Mouse (Mus musculus) neutrophil, adult 5-6 weeks (primary cell): ENCODE measurements around the gene Mecr. TPM values are rescaled to one million over a fixed set of nuclear protein-coding genes. Genes with fewer than 3 reads are reported as not detected.

Experiments
- ATAC-seq: fragments of 151-379, 151-347 bp; 2 replicates; pipeline ENCODE4 v1.8.0; 2017; ENCODE audit warnings: mild to moderate bottlenecking, moderate TSS enrichment; ENCODE audit not compliant: insufficient number of reproducible peaks, poor library complexity, low FRiP score, severe bottlenecking; ENCODE audit errors: extremely low read depth
- total RNA-seq: library from RNA; stranded (forward); fragments of 200-1000 nt; gene quantifications from 2 replicates; pipeline ENCODE4 v1.2.3, GENCODE M21; 2017

Gene Mecr
- total RNA-seq, 1 experiment from 2014 or later = 10.5 TPM

DNA sequence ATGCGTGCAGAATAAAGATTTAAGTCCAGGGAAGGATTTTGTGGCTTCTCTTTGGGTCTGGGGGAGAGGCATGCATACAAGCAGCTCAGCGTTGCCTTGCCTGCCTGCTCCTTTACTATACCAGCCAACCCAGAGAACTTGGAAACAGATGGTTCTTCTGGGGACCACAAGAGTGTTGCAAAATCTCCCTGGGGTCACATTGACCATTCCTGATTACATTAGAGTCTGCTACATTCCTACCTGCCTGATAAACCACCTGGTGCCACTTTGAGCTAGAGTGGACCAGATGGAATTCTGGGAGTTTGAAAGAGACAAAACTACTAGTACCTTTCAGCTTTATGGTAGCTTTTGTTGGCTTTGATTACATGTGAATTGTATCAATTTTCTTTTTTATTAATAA, 33.6 kb downstream of the Mecr start:
- no peak for ATAC-seq

DNA sequence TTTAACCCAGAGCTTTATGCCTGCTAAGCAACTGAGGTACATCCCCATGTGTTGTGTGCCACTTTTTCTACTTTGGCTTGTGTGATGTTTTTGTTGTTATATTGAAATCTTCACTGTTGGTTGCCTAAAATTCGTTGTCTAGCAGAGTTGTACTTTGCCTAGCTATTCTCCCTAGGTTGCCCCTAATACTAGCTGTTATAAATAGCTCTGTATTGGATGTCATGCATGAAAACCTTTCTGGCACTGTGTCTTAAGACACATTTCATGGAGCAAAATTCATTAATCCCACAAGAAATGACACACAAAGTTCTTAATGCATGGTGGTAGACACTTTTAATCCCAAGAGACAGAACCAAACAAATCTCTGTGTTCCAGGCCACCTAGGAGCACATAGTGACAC, 36.4 kb downstream of the Mecr start:
- no peak for ATAC-seq

DNA sequence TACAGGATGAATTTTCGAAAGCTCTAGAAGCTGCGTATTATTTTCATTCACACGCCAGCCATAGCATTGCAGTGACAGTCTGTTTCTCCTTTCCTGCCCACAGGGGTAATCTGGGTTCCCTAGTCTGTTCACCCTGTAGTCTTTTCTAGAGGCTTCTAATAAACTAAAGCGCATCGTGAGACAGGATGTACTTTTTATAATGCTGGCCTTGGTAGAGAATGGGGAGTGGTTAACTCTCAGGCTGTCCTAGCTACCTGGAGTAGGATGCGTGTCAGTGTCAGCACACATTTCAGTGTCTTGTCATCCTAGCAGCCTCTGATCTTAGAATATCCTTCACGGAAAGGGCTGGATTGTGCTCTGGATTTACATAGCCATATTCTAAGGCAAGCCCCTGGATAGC, 38.0 kb downstream of the Mecr start:
- ATAC-seq = no peak

DNA sequence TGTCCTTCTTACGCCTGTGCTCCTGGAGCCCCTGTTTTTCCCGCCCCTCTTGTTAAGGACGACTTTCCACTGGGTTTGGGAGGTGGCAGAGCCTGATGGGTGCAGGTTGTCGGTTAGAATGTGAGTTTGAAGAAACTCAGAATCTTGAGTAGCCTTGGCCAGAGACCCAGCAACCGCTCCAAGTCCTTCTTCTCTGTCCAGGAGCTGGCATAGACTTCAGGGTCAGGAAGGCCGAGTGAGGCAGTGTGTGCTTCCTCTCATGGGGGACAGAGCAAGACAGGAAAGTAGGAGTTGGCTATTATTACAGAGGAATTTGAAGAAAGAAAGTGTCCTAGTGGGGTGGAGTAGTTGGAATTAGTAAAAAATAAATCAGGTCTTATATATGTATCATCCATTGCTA, 40.3 kb downstream of the Mecr start:
- ATAC-seq = no peak

GRCm38 (mm10) chr4:131885376-131885775, 42.1 kb downstream of the Mecr start:
- no peak for ATAC-seq

- no peak for ATAC-seq
Measured at GRCm38 (mm10) chr4:131888564-131888963, 45.3 kb downstream of the Mecr start.

DNA sequence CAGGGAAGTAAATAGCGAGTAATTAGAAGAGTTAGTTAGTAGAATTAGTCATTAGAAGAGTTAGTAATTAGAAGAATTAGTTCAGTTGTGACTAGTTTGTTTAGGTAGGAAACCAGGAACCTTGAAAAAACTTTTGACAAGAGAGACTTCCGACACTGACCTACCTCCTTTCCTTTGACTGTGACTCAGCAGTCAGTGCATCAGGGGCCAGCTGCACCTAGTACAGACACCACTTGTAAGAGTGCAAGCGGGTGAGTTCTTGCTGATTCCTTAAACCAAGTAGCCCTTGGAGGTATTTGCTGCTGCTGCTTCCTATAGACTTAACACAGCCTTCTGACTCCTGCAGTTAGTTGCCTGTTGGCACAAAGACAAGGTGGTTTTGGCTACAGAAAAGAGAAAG, 47.4 kb downstream of the Mecr start:
- ATAC-seq = no peak

- no peak for ATAC-seq
Measured at GRCm38 (mm10) chr4:131897109-131897508, 53.8 kb downstream of the Mecr start.

DNA sequence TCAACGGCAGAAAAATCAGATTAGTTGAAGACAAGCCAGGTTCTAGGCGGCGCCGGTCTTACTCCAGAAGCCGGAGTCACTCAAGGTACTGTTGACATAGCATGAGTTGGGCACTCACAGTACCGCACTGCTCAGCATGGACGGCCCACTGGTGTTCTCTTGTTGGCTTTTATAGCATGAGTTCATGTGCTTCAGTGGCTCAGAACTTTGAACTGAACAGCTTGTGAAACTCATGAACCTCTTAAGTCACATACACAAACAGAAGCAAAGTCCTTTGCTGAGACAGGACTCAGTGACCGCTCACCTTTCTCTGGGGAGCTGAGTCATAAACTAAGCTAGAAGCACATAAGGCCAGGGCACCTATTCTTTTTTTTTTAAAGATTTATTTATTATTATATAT, 54.5 kb downstream of the Mecr start:
- no peak for ATAC-seq

- ATAC-seq = no peak
Measured at GRCm38 (mm10) chr4:131898503-131899179, 55.4 kb downstream of the Mecr start.

DNA sequence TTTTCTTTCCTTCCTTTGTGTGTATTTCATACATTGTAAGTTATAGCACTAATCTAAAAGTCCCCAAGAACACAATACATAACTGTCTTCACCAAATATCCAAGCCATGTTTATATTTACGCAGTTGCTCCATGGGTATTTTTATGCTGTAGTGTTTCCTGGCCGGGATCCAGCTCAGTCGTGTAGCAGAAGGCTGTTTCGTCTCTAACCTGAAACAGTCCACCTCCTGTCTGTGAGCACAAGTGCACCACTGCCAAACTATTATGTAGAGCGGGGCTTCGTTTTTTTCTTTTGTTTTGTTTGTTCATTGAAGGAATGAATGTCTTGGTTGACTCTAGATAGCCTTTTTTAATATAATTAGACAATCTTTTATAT, 55.9 kb downstream of the Mecr start:
- ATAC-seq = no peak

GRCm38 (mm10) chr4:131901090-131901489, 57.8 kb downstream of the Mecr start:
- ATAC-seq = no peak

DNA sequence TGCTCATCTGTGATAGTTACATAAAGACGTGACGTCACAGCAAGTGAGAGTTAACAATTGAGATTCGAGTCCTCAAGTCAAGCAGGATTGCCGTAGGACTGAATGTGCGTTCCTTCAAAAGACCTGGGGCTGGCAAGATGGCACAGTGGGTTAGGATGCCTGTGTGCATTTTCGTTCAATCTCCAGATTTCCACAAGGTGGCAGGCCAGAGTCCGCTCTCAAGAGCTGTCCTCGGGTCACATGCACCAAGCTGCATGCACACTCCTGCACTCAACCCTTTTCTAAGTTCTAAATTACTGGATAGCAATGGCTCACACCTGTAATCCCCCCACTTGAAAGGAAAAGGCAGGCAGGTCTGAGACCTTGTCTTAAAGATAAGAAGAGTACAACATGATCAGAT, 61.2 kb downstream of the Mecr start:
- no peak for ATAC-seq

DNA sequence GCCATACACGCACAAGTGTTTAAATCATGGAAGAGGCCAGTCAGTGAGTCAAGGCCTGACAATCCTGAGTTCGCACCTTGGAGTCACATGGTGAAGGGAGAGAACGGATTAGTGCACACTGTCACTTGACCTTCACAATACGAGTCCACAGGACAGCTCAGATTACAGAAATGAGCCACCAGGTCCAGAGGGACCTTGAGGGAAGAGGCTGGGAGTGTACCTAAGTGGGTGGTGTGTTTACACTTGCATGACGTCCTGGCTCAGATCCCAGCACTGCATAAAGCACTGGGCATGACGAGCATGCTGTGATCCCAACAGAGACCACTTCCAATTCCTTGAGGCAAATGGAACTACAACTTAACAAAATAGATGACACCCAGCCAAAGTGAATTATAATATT, 63.2 kb downstream of the Mecr start:
- ATAC-seq = no peak

- ATAC-seq = no peak
Measured at GRCm38 (mm10) chr4:131907912-131908311, 64.6 kb downstream of the Mecr start.

DNA sequence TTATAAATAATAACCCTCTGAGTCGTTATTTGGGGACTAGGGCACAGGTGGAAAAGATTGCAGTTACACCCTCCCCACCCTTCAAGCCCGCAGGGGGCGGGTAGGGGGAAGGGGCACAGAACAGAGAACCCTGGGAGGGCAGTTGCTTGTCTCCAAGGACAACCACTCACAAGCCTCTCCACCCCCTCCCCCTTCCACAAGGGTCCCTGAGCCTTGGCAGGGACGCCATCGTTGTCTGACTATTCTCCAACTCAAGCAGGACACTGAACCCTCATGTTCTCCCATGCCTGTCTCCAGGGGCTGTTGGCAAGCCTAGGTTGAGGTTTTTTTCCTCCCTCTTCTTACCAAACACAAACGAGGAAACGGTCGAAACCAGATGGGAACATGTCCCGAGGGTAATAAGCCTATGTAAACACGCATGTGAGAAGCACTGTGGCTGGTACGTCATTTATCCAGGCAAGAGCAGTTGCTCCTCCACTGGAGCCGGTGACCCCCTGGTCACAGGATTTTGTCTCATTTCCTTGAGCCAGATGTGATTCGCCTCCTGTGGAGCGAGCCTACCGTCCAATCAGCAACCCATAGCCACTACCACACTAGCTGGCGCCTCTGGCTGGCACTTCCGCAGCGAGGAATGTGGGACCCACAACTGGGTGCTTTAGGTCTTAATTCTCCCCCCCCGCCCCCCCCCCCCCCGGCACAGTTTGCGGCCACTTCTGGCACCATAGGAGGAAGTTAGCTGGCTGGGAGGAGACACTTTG, 67.1 kb downstream of the Mecr start:
- ATAC-seq = peak; percentile 60

- ATAC-seq = no peak
Measured at GRCm38 (mm10) chr4:131911521-131911920, 68.3 kb downstream of the Mecr start.

DNA sequence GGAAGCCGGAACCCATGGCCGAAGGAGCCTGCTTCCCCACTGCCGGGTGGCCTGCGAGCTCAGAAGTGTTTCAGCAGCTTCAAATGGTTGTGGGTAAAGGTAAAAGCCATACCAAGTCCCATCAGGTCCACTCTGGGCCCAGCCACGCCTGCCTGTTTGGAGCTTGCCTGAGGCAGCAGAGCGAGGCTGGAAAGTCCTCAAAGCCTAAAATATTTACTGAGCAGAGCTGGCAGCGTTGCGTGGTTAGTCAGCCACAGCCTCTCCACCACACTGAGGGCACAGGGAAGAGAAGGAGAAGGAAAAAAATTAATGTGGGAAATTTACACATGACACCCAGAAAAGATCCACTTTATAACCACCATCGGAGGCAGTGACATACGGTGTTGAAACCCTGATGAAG, 70.3 kb downstream of the Mecr start:
- ATAC-seq = no peak

DNA sequence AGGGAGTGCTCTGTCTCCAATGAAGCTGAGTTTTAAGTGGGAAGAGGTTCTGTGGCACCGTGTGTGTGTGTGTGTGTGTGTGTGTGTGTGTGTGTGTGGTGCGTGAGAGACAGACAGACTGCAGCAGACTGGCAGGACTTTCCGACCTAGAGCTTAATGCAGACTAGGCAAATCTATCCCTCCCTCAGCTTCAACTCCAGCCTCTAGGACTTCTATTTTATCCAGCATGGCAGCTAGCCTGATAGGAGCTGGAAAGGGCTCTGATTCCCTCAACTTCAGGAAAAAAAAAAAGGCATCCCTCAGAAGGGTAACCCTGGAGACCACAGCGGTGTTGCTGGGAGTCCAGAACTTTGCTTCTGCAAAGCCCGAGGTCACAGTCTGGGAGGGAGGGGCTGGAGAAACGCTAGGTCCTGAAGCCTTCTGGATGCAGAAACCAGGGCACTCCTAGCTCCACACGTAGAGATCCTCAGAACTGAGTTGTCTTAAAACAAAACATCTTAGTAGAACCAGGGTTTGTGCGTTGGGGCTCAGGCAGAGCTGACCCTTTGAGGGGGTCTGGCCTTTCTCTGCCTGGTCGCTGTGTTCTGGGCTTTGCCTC, 70.9 kb downstream of the Mecr start:
- ATAC-seq = no peak

DNA sequence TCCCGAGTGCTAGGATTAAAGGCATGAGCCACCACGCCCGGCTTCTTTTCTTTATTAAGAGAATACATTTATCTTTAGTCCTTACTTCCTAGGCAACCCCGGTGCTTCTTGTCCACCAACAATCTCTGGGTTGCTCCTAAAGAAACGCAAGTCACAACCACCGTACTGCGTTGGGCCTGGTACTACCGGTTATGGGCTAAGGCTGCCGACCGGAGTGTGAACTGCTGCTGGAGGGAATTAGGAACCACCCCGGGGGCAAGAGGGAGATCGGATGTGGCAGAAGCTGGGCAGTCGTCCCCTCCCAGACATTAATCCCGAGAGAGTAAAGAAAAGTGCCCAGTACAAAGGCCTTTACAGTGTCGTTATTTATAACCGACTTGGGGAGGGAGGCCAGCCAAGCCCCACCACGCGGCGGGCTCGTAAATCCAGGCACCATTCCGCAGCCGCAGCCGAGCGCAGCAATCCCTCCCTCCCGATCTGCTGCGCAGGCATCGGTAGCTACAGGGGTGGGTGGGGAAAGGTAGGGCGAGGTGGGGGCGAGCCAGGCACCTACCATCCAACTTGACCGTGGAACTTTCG, 71.7 kb downstream of the Mecr start:
- no peak for ATAC-seq
